Mouse (Mus musculus) midbrain, postnatal 0 days (tissue): ENCODE data around the gene Snx5. TPM values are rescaled to one million over a fixed set of nuclear protein-coding genes. Genes with fewer than 3 reads are reported as not detected.

Source experiments
- ATAC-seq: fragments of 200-750 bp; cut with Nextera tagmentation; 2 replicates; pipeline ENCODE4 v1.8.0; 2017; ENCODE audit warnings: moderate number of reproducible peaks, mild to moderate bottlenecking, moderate TSS enrichment, moderate library complexity; ENCODE audit not compliant: low FRiP score
- DNase-seq: peaks from one replicate; pipeline ENCODE4 v3.0.0-alpha.2; 2015; ENCODE audit warnings: low spot score
- H3K27ac ChIP-seq: fragments of 300-500 bp; sonication (generic); 2 replicates; pipeline ENCODE4 v1.5.1; 2014; ENCODE audit warnings: low read depth, mild to moderate bottlenecking, low read length, mixed read lengths
- H3K27me3 ChIP-seq: fragments of 300-500 bp; sonication (generic); 2 replicates; pipeline ENCODE4 v1.6.1; 2014; ENCODE audit warnings: low read length, control low read depth, mixed read lengths; ENCODE audit not compliant: insufficient read depth
- H3K36me3 ChIP-seq: fragments of 300-500 bp; sonication (generic); 2 replicates; pipeline ENCODE4 v1.6.1; 2014; ENCODE audit warnings: low read length, control low read depth, mixed read lengths; ENCODE audit not compliant: insufficient read depth
- H3K4me1 ChIP-seq: fragments of 300-500 bp; sonication (generic); 2 replicates; pipeline ENCODE4 v1.6.1; 2014; ENCODE audit warnings: mild to moderate bottlenecking, control low read depth, antibody characterized with exemption, low read length, mixed read lengths; ENCODE audit not compliant: insufficient read depth
- H3K4me2 ChIP-seq: fragments of 300-500 bp; sonication (generic); 2 replicates; pipeline ENCODE4 v1.6.1; 2014; ENCODE audit warnings: low read depth, mild to moderate bottlenecking, low read length, mixed read lengths; ENCODE audit not compliant: poor library complexity, severe bottlenecking
- H3K4me3 ChIP-seq: fragments of 300-500 bp; sonication (generic); 2 replicates; pipeline ENCODE4 v1.5.1; 2014; ENCODE audit warnings: low read depth, mild to moderate bottlenecking, low read length, moderate library complexity
- H3K9ac ChIP-seq: fragments of 300-500 bp; sonication (generic); replicated peaks from 2 replicates; pipeline ENCODE4 v1.6.1; 2014; ENCODE audit warnings: mild to moderate bottlenecking, low read length, moderate library complexity, mixed read lengths; ENCODE audit not compliant: poor library complexity, severe bottlenecking
- H3K9me3 ChIP-seq: fragments of 300-500 bp; sonication (generic); 2 replicates; pipeline ENCODE4 v1.6.1; 2016; ENCODE audit warnings: low read length, control low read depth
- CTCF ChIP-seq: IDR thresholded peaks from 2 replicates; pipeline ENCODE4 v1.5.1; 2016; ENCODE audit warnings: antibody characterized with exemption, mild to moderate bottlenecking
- WGBS: fragments of 180-500 bp; shearing (Covaris S2); extraction: QIAGEN DNeasy Blood & Tissue Kit; methylation state at CpG from one replicate; pipeline ENCODE4 v1.1.7; 2014; 5-methylcytosine and 5-hydroxymethylcytosine counted together
- polyA plus RNA-seq: library from polyadenylated mRNA; unstranded; fragments of >200 nt; fragmentation: Nextera tagmentation; extraction: Ambion mirVana; gene quantifications from 2 replicates; pipeline ENCODE4 v1.2.1, GENCODE M21; 2015
- total RNA-seq: library from RNA; depleted of rRNA; stranded (reverse); fragments of >200 nt; gene quantifications from 2 replicates; pipeline ENCODE4 v1.2.3, GENCODE M21; 2014

Gene Snx5
- total and polyA plus RNA-seq, 2 experiments from 2014 or later = 58.0 to 62.3 TPM

DNA sequence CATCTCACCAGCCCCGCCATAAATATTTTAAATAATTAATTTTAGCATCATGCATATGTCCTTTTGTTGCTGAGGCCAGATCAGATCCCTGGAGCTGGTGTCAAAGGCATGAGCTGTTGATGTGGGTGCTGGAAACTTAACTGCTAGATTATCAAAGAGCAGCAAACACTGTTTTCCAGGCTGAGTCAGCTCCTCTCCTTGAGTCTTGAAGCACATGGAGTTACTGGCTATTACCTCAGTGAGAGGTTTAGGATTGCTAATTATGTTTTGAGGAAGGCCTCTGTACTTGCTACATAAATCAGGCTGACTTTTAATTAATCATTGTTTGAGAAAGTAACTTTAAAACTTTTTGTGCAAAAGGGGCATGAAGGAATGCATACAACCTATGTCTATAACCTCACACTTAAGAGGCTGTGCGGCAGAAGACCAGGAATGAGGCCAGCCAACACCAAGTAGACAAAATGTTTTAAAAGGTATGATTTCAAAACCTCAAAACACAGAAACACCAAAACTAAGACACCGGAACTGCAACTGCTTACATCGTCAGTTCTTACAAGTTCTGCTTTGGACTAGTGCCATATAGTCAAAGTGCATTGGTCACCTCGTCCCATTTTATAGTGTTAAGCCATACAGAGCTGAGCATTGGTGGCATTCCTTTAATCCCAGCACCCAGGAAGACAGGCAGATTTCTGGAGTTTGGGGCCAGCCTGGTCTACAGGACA lies 6.1 kb downstream of the Snx5 start:
- 77% methylated on average over 5 of the region's 5 CpGs for WGBS
- no peak for DNase-seq
- H3K27me3 ChIP-seq = no peaks in the 10 kb centered on the region

GRCm38 (mm10) chr2:144262837-144263236 lies 7.9 kb downstream of the Snx5 start:
- Histone ChIP-seq H3K4me1 (no peaks in the 10 kb centered on the region), H3K27me3 (no peaks in the 10 kb centered on the region), H3K4me2 (no peak overlapping the region), H3K27ac (no peak overlapping the region), H3K9ac (no peak overlapping the region), H3K36me3 (peaks cover 13% of the 10 kb centered on the region), H3K9me3 (no peaks in the 10 kb centered on the region), H3K4me3 (no peak overlapping the region)
- DNase-seq = no peak
- 89% methylated on average over 2 of the region's 2 CpGs for WGBS
- ATAC-seq = no peak
- TF ChIP-seq CTCF = no peak

More for the DNA sequence above, 6.1 kb downstream of the Snx5 start:
- H3K4me1 ChIP-seq = peaks cover 8% of the 10 kb centered on the region; the same call in 1 of the 2 replicates
- no peak for TF ChIP-seq CTCF
- H3K9me3 ChIP-seq = no peaks in the 10 kb centered on the region
- no peak overlapping the region for H3K27ac ChIP-seq
- H3K9ac ChIP-seq = no peak overlapping the region
- H3K4me3 ChIP-seq = no peak overlapping the region
- no peak overlapping the region for H3K4me2 ChIP-seq
- H3K36me3 ChIP-seq = no peaks in the 10 kb centered on the region
- ATAC-seq = no peak

DNA sequence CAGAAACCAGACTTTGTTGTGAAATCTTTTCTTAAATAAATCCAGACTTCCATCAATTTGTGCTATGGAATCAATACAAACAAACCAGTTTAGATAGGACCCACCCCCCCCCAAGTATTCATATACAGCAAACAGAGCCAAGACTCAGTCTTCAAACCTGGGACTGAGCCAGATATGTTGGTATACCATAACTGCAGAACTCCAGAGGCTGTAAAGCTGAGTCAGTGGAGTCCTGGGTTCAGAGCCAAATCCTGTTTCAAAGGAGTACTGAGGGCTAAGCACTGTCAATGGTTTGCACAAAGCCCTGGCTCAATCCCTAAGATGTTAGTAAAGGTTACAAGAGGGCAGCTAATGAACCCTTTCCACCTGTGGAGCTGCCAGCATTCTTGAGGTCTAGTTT lies 20.6 kb downstream of the Snx5 start:
- peaks cover 37% of the 10 kb centered on the region for H3K36me3 ChIP-seq
- H3K27me3 ChIP-seq = no peaks in the 10 kb centered on the region
- H3K9me3 ChIP-seq = no peaks in the 10 kb centered on the region
- H3K4me1 ChIP-seq = no peaks in the 10 kb centered on the region
- no peak overlapping the region for H3K9ac ChIP-seq
- no peak overlapping the region for H3K27ac ChIP-seq
- no peak overlapping the region for H3K4me3 ChIP-seq
- DNase-seq (no peak), ATAC-seq (no peak)
- TF ChIP-seq CTCF = no peak
- no peak overlapping the region for H3K4me2 ChIP-seq

GRCm38 (mm10) chr2:144248613-144249376 lies 21.9 kb downstream of the Snx5 start:
- TF ChIP-seq CTCF = no peak
- no peaks in the 10 kb centered on the region for H3K4me1 ChIP-seq
- ATAC-seq (no peak), DNase-seq (no peak)
- H3K9me3 ChIP-seq = no peaks in the 10 kb centered on the region
- H3K27me3 ChIP-seq = no peaks in the 10 kb centered on the region
- H3K27ac ChIP-seq = no peak overlapping the region
- 52% methylated on average over 3 of the region's 4 CpGs for WGBS
- no peak overlapping the region for H3K9ac ChIP-seq
- no peak overlapping the region for H3K4me3 ChIP-seq
- H3K4me2 ChIP-seq = no peak overlapping the region
- peaks cover 27% of the 10 kb centered on the region for H3K36me3 ChIP-seq

- DNase-seq = peak; percentile 6
- Histone ChIP-seq H3K4me1 (no peaks in the 10 kb centered on the region), H3K4me2 (no peak overlapping the region), H3K27ac (no peak overlapping the region), H3K9me3 (no peaks in the 10 kb centered on the region), H3K36me3 (peaks cover 21% of the 10 kb centered on the region), H3K27me3 (no peaks in the 10 kb centered on the region), H3K4me3 (no peak overlapping the region), H3K9ac (no peak overlapping the region)
- WGBS = 51% methylated on average over 5 of the region's 5 CpGs
- ATAC-seq = no peak
- no peak for TF ChIP-seq CTCF
Observed at GRCm38 (mm10) chr2:144247337-144247978, 23.2 kb downstream of the Snx5 start.

DNA sequence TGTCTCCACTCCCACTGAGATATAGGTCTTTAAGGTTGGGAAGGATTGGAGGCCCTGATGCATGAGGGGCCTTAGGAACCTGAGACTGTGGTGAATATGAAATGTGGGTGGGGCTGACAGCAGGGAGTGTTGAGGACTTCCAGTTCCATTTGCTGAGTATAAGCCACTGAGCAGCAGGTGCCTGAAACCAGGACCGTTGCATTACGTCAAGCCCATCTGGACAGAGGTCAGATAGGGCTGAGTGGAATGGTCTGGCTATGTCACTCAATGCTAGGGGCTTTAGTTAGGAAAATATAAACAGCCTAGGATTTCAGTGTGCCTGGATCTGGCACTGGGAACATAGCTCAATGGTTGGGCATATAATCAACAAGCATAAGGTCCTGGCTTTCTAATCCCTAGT lies 24.4 kb downstream of the Snx5 start:
- Histone ChIP-seq H3K9me3 (no peaks in the 10 kb centered on the region), H3K27me3 (no peaks in the 10 kb centered on the region), H3K4me2 (no peak overlapping the region), H3K4me1 (no peaks in the 10 kb centered on the region), H3K9ac (no peak overlapping the region), H3K27ac (no peak overlapping the region), H3K4me3 (no peak overlapping the region), H3K36me3 (peaks cover 20% of the 10 kb centered on the region)
- ATAC-seq (no peak), DNase-seq (no peak)
- WGBS = 77% methylated on average over 2 of the region's 2 CpGs
- TF ChIP-seq CTCF = no peak
